Mouse (Mus musculus) cerebellum, adult 2 months (tissue): ENCODE data around the gene Syna. TPM values are rescaled to one million over a fixed set of nuclear protein-coding genes. Genes with fewer than 3 reads are reported as not detected.
A peak's percentile ranks its signal among the peaks of the same experiment; 100 is the strongest.

Experiments
- DNase-seq, 2 experiments: peaks; one replicate each; pipeline ENCODE4 v3.0.0; 2021
- H3K27ac ChIP-seq: fragments of 200-500 bp; 2 replicates; pipeline ENCODE4 v1.5.1; 2012; ENCODE audit warnings: low read length, control low read depth, inconsistent platforms; ENCODE audit not compliant: insufficient read depth
- H3K27me3 ChIP-seq: fragments of 200-500 bp; 2 replicates; pipeline ENCODE4 v1.6.1; 2012; ENCODE audit warnings: inconsistent platforms, mild to moderate bottlenecking, low read length, moderate library complexity; ENCODE audit not compliant: control insufficient read depth, insufficient read depth
- H3K4me1 ChIP-seq: fragments of 200-500 bp; 2 replicates; pipeline ENCODE4 v1.6.1; 2011; ENCODE audit warnings: low read length; ENCODE audit not compliant: control insufficient read depth, insufficient read depth
- H3K4me3 ChIP-seq: fragments of 200-500 bp; replicated peaks from 2 replicates; pipeline ENCODE3; 2011; ENCODE audit warnings: mild to moderate bottlenecking, low read depth, low read length, control low read depth; ENCODE audit not compliant: insufficient read depth
- CTCF ChIP-seq: fragments of 200-500 bp; IDR thresholded peaks from 2 replicates; pipeline ENCODE4 v1.5.1; 2011; ENCODE audit warnings: low read depth, mild to moderate bottlenecking, control low read depth, low read length, moderate library complexity, borderline replicate concordance; ENCODE audit not compliant: insufficient read depth
- POLR2A ChIP-seq: fragments of 200-500 bp; IDR thresholded peaks from 2 replicates; pipeline ENCODE4 v1.6.1; 2011; ENCODE audit warnings: low read length, control low read depth, borderline replicate concordance; ENCODE audit not compliant: insufficient read depth
- WGBS: fragments of 180-500 bp; shearing (Covaris S2); methylation state at CpG from one replicate; pipeline ENCODE4 v1.1.7; 2018; 5-methylcytosine and 5-hydroxymethylcytosine counted together
- polyA plus RNA-seq: library from polyadenylated mRNA; depleted of rRNA; stranded (reverse); fragments of >200 nt; gene quantifications from 2 replicates; pipeline ENCODE4 v1.2.3, GENCODE M21; 2012

Syna gene
- polyA plus RNA-seq, 1 experiment, result 0.05 TPM

GRCm38 (mm10) chr5:134551233-134552109, 8.5 kb downstream of the Syna start:
- TF ChIP-seq POLR2A (no peak), CTCF (no peak)
- peak overlapping the region; percentile 96 for H3K4me3 ChIP-seq

GRCm38 (mm10) chr5:134550836-134551232, 9.1 kb downstream of the Syna start:
- peak overlapping the region; percentile 96 for H3K4me3 ChIP-seq
- WGBS, result 8% methylated on average over 6 of the region's 6 CpGs
- TF ChIP-seq CTCF (0 out of 2 replicates have a peak, but pooled peaks have one; percentile 8), POLR2A (no peak)
- H3K4me1 ChIP-seq, result peaks cover 13% of the 10 kb centered on the region
- no peaks in the 10 kb centered on the region for H3K27me3 ChIP-seq
- DNase-seq, result peak; percentile 42 to 64
- peak overlapping the region; percentile 79; the same call in 1 of the 2 replicates for H3K27ac ChIP-seq

More at GRCm38 (mm10) chr5:134551233-134552109, 8.5 kb downstream of the Syna start:
- 2% methylated on average over 52 of the region's 52 CpGs for WGBS
- peak in 1 of 2 experiments; percentile 58 for DNase-seq
- Histone ChIP-seq H3K4me1 (peaks cover 13% of the 10 kb centered on the region), H3K27me3 (no peaks in the 10 kb centered on the region), H3K27ac (peak overlapping the region; percentile 79)

GRCm38 (mm10) chr5:134549640-134550168, 10.3 kb downstream of the Syna start:
- no peak overlapping the region for H3K27ac ChIP-seq
- no peak for DNase-seq
- no peak for TF ChIP-seq CTCF
- TF ChIP-seq POLR2A, result no peak
- no peaks in the 10 kb centered on the region for H3K27me3 ChIP-seq
- H3K4me3 ChIP-seq, result no peak overlapping the region
- H3K4me1 ChIP-seq, result peaks cover 9% of the 10 kb centered on the region
- WGBS, result 96% methylated on average over 3 of the region's 3 CpGs

GRCm38 (mm10) chr5:134548306-134548705, 11.7 kb downstream of the Syna start:
- Histone ChIP-seq H3K4me3 (no peak overlapping the region), H3K4me1 (peaks cover 16% of the 10 kb centered on the region), H3K27me3 (no peaks in the 10 kb centered on the region), H3K27ac (no peak overlapping the region)
- no peak for TF ChIP-seq POLR2A
- TF ChIP-seq CTCF, result no peak
- no peak for DNase-seq
- WGBS, result 66% methylated on average over 5 of the region's 5 CpGs

GRCm38 (mm10) chr5:134546790-134547189, 13.2 kb downstream of the Syna start:
- Histone ChIP-seq H3K27ac (no peak overlapping the region), H3K27me3 (no peaks in the 10 kb centered on the region), H3K4me1 (peaks cover 16% of the 10 kb centered on the region), H3K4me3 (no peak overlapping the region)
- peak in 1 of 2 experiments; percentile 45 for DNase-seq
- TF ChIP-seq POLR2A (no peak), CTCF (no peak)
- WGBS, result 48% methylated on average over 7 of the region's 7 CpGs

GRCm38 (mm10) chr5:134545242-134545629, 14.7 kb downstream of the Syna start:
- WGBS, result 79% methylated on average over 3 of the region's 3 CpGs
- Histone ChIP-seq H3K27me3 (no peaks in the 10 kb centered on the region), H3K4me1 (peaks cover 10% of the 10 kb centered on the region), H3K4me3 (no peak overlapping the region), H3K27ac (no peak overlapping the region)
- TF ChIP-seq POLR2A (no peak), CTCF (peak; percentile 38; the same call in 1 of the 2 replicates)
- peak in 1 of 2 experiments; percentile 29 for DNase-seq

GRCm38 (mm10) chr5:134544516-134545241, 15.3 kb downstream of the Syna start:
- Histone ChIP-seq H3K27ac (no peak overlapping the region), H3K4me1 (peaks cover 15% of the 10 kb centered on the region), H3K27me3 (no peaks in the 10 kb centered on the region), H3K4me3 (no peak overlapping the region)
- DNase-seq, result peak in 1 of 2 experiments; percentile 49
- TF ChIP-seq CTCF, result no peak
- TF ChIP-seq POLR2A, result no peak
- 23% methylated on average over 19 of the region's 19 CpGs for WGBS
